Mouse (Mus musculus) hindbrain, embryonic 12.5 days (tissue): ENCODE data around the gene Srxn1. TPM values are rescaled to one million over a fixed set of nuclear protein-coding genes. Genes with fewer than 3 reads are reported as not detected.

Experiments used
- ATAC-seq: fragments of 200-750 bp; cut with Nextera tagmentation; 2 replicates; pipeline ENCODE4 v1.8.0; 2017; ENCODE audit warnings: moderate TSS enrichment; ENCODE audit not compliant: low FRiP score
- H3K27ac ChIP-seq: fragments of 300-500 bp; sonication (generic); 2 replicates; pipeline ENCODE4 v1.5.1; 2016; ENCODE audit warnings: mild to moderate bottlenecking
- H3K27me3 ChIP-seq: fragments of 300-500 bp; sonication (generic); 2 replicates; pipeline ENCODE4 v1.6.1; 2016; ENCODE audit warnings: mild to moderate bottlenecking
- H3K36me3 ChIP-seq: fragments of 300-500 bp; sonication (generic); 2 replicates; pipeline ENCODE4 v1.6.1; 2016; ENCODE audit warnings: mild to moderate bottlenecking
- H3K4me1 ChIP-seq: fragments of 300-500 bp; sonication (generic); 2 replicates; pipeline ENCODE4 v1.6.1; 2016
- H3K4me2 ChIP-seq: fragments of 300-500 bp; sonication (generic); replicated peaks from 2 replicates; pipeline ENCODE4 v1.6.1; 2016; ENCODE audit warnings: mild to moderate bottlenecking
- H3K4me3 ChIP-seq: fragments of 300-500 bp; sonication (generic); 2 replicates; pipeline ENCODE4 v1.5.1; 2016; ENCODE audit warnings: mild to moderate bottlenecking
- H3K9ac ChIP-seq: fragments of 300-500 bp; sonication (generic); 2 replicates; pipeline ENCODE4 v1.6.1; 2016; ENCODE audit warnings: mild to moderate bottlenecking, moderate library complexity
- H3K9me3 ChIP-seq: fragments of 300-500 bp; sonication (generic); replicated peaks from 2 replicates; pipeline ENCODE4 v1.6.1; 2016; ENCODE audit warnings: mild to moderate bottlenecking
- WGBS: fragments of 180-500 bp; shearing (Covaris S2); methylation state at CpG from one replicate; pipeline ENCODE4 v1.1.7; 2016; 5-methylcytosine and 5-hydroxymethylcytosine counted together
- polyA plus RNA-seq: library from polyadenylated mRNA; unstranded; fragments of >200 nt; fragmentation: Nextera tagmentation; extraction: Ambion mirVana; gene quantifications from 2 replicates; pipeline ENCODE4 v1.2.1, GENCODE M21; 2016

Gene Srxn1
- polyA plus RNA-seq, 1 experiment from 2014 or later: 13.8 TPM

DNA sequence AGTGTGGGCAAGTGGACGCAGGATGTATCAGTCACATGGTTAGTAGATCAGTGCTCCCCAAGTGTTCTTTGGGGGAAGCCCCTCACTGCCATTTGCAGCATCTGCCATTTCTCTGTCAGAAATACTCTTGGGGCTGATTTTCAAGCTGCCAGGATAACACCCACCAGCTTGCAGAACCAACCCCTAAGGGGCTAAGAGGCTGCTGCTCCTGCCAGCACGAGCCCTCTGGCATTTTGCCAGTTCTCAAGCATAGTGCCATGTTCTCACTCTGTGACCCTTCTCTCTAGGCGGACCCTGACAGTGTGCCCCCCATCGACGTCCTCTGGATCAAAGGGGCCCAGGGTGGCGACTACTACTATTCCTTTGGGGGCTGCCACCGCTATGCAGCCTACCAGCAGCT lies 3.4 kb downstream of the Srxn1 start:
- Histone ChIP-seq H3K4me2 (no peak overlapping the region), H3K36me3 (0 out of 2 replicates have a peak, but pooled peaks cover 3% of the 10 kb centered on the region), H3K4me1 (peaks cover 23% of the 10 kb centered on the region), H3K9ac (no peak overlapping the region), H3K9me3 (no peaks in the 10 kb centered on the region), H3K4me3 (no peak overlapping the region), H3K27ac (no peak overlapping the region), H3K27me3 (no peaks in the 10 kb centered on the region; the same call in 1 of the 2 replicates)
- WGBS: 64% methylated on average over 7 of the region's 7 CpGs
- no peak for ATAC-seq

DNA sequence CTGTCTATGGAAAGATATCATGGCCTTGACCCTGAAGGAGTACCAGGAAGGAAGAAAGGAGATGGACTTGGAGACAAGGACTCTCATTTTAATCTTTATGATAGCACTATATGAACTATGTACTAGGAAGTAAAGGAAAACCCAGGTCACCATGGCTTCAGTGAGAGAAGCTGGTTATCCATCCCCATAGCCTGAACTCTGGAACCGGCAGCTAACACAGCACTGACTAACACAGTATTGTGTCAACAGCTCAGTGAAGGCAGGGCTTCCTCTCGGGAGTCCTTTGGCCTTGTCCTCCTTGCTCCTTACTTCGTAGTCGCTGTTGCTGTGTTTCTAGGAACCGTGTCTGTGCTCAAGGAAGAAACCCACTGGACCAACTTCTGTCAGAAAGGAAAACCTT lies 4.1 kb downstream of the Srxn1 start:
- no peak for ATAC-seq
- H3K4me3 ChIP-seq: no peak overlapping the region
- 0 out of 2 replicates have a peak, but pooled peaks cover 3% of the 10 kb centered on the region for H3K36me3 ChIP-seq
- no peak overlapping the region for H3K27ac ChIP-seq
- H3K9me3 ChIP-seq: no peaks in the 10 kb centered on the region
- H3K4me1 ChIP-seq: peaks cover 28% of the 10 kb centered on the region
- H3K9ac ChIP-seq: no peak overlapping the region
- H3K4me2 ChIP-seq: no peak overlapping the region
- 88% methylated on average over 5 of the region's 5 CpGs for WGBS
- H3K27me3 ChIP-seq: no peaks in the 10 kb centered on the region; the same call in 1 of the 2 replicates

DNA sequence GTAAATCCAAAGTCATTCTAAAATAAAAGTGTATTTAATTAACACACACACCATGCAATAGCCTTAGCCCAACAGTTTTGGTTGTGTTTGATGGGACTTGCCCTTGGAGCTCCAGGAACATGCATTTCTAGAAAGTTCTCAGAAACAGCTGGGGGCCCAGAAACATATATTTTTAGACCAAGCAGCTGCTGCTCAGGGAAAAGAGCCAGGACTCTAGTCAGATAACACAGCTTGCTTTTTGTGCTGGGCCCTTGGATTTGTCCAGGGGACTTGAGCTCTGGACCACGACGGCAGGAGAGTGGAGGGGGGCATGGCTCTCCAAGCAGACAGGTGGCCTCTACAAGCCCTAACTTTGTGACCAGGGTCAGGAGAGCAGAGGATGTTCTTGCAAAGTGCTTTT lies 6.0 kb downstream of the Srxn1 start:
- WGBS: 62% methylated on average over 2 of the region's 2 CpGs
- 0 out of 2 replicates have a peak, but pooled peaks cover 3% of the 10 kb centered on the region for H3K36me3 ChIP-seq
- H3K4me2 ChIP-seq: no peak overlapping the region
- H3K4me3 ChIP-seq: no peak overlapping the region
- H3K27me3 ChIP-seq: no peaks in the 10 kb centered on the region; the same call in 1 of the 2 replicates
- peaks cover 29% of the 10 kb centered on the region for H3K4me1 ChIP-seq
- ATAC-seq: no peak
- no peaks in the 10 kb centered on the region for H3K9me3 ChIP-seq
- H3K27ac ChIP-seq: no peak overlapping the region
- no peak overlapping the region for H3K9ac ChIP-seq

DNA sequence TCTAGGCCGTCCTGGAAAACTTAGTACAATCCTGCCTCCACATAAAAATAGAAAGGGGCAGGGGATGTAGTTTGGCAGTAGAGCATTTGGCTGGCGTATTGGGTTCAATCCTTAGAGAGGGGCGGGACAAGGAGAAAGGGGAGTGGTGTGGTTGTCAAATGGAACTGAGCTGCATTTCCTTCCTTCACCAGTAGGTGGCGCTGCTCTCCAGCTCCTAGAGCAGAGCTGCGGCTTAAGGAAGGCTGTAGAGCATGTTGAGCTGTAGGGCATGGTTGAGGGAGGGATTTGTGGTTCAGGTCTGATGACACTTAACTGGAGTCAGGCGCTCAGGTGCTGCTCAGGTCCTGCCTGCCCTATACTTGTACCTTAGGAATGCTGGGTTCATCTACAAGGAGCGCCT lies 6.6 kb downstream of the Srxn1 start:
- Histone ChIP-seq H3K36me3 (0 out of 2 replicates have a peak, but pooled peaks cover 3% of the 10 kb centered on the region), H3K4me2 (no peak overlapping the region), H3K27ac (no peak overlapping the region), H3K27me3 (no peaks in the 10 kb centered on the region; the same call in 1 of the 2 replicates), H3K9ac (no peak overlapping the region), H3K4me3 (no peak overlapping the region), H3K9me3 (no peaks in the 10 kb centered on the region), H3K4me1 (peaks cover 26% of the 10 kb centered on the region)
- 7% methylated on average over 7 of the region's 7 CpGs for WGBS
- peak; percentile 77 for ATAC-seq

DNA sequence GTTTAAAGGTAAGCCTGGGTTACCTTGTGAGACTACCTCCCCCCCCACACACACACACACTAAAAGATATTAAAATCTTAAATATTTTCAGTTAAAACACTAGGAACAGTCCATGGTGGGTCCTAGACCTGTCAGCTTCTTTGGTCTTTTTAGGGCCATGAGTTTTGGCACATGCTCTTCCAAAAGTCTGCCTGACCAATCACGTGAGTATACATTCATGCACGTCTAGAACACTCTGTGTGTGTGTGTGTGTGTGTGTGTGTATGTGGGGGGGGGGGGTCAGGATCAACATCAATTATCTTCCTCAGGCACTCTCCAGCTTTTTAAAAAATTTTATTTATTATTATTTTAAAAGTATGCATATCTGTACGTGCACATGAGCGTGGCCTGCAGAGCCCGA lies 7.2 kb downstream of the Srxn1 start:
- 82% methylated on average over 5 of the region's 5 CpGs for WGBS
- 0 out of 2 replicates have a peak, but pooled peaks cover 3% of the 10 kb centered on the region for H3K36me3 ChIP-seq
- H3K27ac ChIP-seq: no peak overlapping the region
- H3K9ac ChIP-seq: no peak overlapping the region
- H3K27me3 ChIP-seq: no peaks in the 10 kb centered on the region; the same call in 1 of the 2 replicates
- no peak overlapping the region for H3K4me2 ChIP-seq
- no peaks in the 10 kb centered on the region for H3K9me3 ChIP-seq
- 0 out of 2 replicates have a peak, but pooled peaks have one; percentile 17 for ATAC-seq
- no peak overlapping the region for H3K4me3 ChIP-seq
- H3K4me1 ChIP-seq: peaks cover 26% of the 10 kb centered on the region

DNA sequence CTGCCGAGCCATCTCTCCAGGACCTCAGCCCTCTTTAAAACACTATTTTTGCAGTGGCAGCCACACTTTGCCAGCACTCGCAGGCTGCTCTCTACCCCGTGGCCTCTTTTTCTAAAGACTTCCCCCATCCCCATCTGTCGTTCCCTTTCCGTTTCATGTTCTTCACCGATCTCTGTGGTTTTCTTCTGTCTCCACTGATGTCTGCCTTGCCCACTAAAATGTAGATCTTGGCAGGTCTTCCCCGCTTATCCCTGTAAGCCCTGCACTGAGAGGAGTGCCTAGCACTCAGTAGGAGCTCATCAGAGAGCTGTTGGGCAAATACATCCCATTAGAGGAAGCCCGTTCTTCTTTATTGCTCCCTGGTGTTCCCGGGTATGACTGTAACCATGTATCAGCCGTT lies 7.7 kb downstream of the Srxn1 start:
- H3K4me3 ChIP-seq: no peak overlapping the region
- peaks cover 26% of the 10 kb centered on the region for H3K4me1 ChIP-seq
- no peak for ATAC-seq
- H3K9me3 ChIP-seq: no peaks in the 10 kb centered on the region
- H3K4me2 ChIP-seq: no peak overlapping the region
- WGBS: 57% methylated on average over 10 of the region's 10 CpGs
- H3K27me3 ChIP-seq: no peaks in the 10 kb centered on the region; the same call in 1 of the 2 replicates
- 0 out of 2 replicates have a peak, but pooled peaks cover 3% of the 10 kb centered on the region for H3K36me3 ChIP-seq
- H3K27ac ChIP-seq: no peak overlapping the region
- no peak overlapping the region for H3K9ac ChIP-seq

DNA sequence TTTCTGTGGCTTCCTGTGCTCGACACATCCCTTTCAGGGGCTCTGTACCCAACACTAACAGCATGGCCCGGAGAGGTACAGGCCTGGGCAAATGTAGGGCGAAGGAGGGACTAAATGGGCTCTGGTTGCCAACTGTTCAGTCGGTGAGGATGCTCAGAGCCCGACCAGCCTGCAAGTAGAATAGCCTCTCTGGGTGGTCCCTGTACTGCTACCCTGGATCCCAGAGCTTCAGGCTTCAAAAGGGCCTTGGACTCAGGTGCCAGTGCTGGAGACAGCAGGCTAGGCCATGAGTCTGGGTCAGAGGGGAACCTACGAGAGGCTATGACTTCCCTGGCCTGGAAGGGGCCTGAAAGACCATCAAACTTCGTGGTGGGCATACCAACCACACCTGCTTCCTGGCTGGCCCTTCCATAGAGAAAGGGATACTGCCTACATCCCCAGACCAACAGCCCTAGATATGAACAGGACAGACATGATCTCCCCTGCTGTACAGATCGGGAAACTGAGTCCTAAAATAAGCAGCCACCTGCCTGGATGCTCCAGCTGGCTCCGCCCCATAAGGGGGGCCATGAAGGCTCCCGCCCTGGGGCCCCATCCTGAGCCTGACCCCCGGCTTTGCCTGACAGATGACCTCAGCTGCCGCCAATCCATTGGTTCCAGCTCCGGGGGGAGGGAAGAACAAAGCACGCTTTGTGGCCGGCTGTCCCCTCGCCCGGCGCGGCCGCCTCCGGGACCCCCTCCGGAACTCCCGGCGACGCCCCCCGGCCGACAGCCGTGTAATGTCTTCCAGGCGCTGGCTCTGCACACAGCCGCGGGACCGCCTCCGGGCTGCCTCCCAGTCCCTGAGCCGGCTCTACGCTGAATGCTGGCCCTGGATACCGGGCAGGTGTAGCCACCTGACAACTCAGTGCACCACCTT lies 9.0 kb downstream of the Srxn1 start:
- Histone ChIP-seq H3K9ac (peak overlapping the region; percentile 36; the same call in 1 of the 2 replicates), H3K4me3 (peak overlapping the region; percentile 15), H3K4me1 (peaks cover 26% of the 10 kb centered on the region), H3K36me3 (0 out of 2 replicates have a peak, but pooled peaks cover 3% of the 10 kb centered on the region), H3K4me2 (peak overlapping the region; percentile 51), H3K27me3 (no peaks in the 10 kb centered on the region; the same call in 1 of the 2 replicates), H3K27ac (peak overlapping the region; percentile 48; the same call in 1 of the 2 replicates), H3K9me3 (no peaks in the 10 kb centered on the region)
- ATAC-seq: peak; percentile 77
- whole genome bisulfite sequencing: 8% methylated on average over 36 of the region's 36 CpGs

DNA sequence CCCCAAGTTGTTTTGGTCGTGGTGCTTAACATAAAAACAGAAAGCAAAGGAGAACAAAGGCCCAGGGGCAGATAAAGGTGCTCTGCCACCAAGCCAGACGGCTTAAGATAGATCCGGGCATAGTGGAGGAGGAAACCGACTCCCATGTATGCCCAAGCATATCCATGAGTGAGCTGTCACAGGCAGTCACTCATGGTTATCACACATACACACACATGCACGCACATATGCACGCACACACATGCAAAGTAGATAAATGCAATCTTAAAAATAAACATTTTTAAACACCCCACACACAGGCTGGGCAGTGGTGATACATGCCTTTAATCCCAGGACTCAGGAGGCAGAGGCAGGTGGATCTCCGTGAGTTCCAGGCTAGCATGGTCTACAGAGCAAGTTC lies 12.4 kb downstream of the Srxn1 start:
- Histone ChIP-seq H3K9me3 (no peaks in the 10 kb centered on the region), H3K4me1 (peaks cover 41% of the 10 kb centered on the region), H3K27me3 (peaks cover 2% of the 10 kb centered on the region; the same call in 1 of the 2 replicates), H3K4me3 (no peak overlapping the region), H3K9ac (no peak overlapping the region), H3K4me2 (no peak overlapping the region), H3K36me3 (no peaks in the 10 kb centered on the region), H3K27ac (no peak overlapping the region)
- no peak for ATAC-seq
- WGBS: 87% methylated on average over 7 of the region's 7 CpGs

DNA sequence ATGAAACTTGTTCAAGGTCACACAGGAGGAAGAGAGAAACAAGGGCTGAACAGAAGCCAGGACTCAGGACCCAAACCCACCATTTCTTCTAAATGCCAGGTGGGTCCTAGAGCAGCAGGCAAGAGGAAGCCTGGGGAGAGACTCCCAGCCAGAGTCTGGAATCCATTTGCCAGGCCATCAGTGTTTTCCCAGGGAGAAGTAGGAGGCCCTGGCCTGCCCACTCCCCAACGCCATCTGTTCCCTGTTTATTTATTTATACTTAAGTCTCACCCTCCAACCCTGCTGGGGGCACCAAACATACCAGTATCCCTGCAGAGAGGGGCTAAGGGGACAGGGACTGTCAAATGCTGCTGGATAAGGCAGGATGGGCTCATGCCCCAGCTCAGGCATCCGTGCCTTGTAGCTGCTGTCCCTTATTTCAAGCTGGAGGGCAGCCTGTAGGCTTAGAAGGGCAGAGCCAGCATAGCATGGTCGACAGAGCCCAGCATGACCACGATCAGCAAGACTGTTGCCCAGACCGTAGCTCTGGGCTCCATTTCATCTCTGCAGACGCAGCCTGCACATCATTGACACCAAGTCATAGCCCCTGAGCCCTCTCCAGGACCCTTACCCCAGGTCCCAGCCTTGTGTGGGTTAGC lies 14.0 kb downstream of the Srxn1 start:
- no peak for ATAC-seq
- H3K9ac ChIP-seq: no peak overlapping the region
- no peak overlapping the region for H3K4me2 ChIP-seq
- no peak overlapping the region for H3K27ac ChIP-seq
- WGBS: 34% methylated on average over 6 of the region's 6 CpGs
- H3K4me3 ChIP-seq: no peak overlapping the region
- H3K27me3 ChIP-seq: peaks cover 2% of the 10 kb centered on the region; the same call in 1 of the 2 replicates
- H3K4me1 ChIP-seq: peaks cover 32% of the 10 kb centered on the region
- H3K9me3 ChIP-seq: no peaks in the 10 kb centered on the region
- H3K36me3 ChIP-seq: no peaks in the 10 kb centered on the region

DNA sequence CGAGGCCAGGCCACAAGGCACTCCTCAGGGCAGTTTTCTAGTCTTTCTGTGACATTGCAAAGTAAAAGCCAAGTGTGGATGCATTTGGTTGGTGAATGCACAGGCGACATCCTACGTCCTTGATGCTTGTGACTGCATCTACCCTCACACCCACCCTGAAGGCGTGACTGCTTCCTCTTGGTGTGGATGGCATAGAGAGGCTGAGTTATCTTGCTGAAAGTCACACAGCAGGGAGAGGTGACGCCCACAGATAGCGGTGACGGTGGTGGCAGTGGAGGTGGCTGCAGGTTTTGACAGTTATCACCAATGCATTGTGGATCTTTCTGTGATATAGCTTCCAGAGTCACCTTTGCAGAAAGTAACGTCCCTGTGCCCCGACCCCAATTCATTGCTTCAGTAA lies 17.6 kb downstream of the Srxn1 start:
- Histone ChIP-seq H3K36me3 (no peaks in the 10 kb centered on the region), H3K9ac (no peak overlapping the region), H3K4me2 (no peak overlapping the region), H3K27ac (no peak overlapping the region), H3K4me3 (no peak overlapping the region), H3K9me3 (no peaks in the 10 kb centered on the region), H3K4me1 (peaks cover 20% of the 10 kb centered on the region), H3K27me3 (0 out of 2 replicates have a peak, but pooled peaks cover 5% of the 10 kb centered on the region)
- WGBS: 69% methylated on average over 9 of the region's 9 CpGs
- no peak for ATAC-seq

DNA sequence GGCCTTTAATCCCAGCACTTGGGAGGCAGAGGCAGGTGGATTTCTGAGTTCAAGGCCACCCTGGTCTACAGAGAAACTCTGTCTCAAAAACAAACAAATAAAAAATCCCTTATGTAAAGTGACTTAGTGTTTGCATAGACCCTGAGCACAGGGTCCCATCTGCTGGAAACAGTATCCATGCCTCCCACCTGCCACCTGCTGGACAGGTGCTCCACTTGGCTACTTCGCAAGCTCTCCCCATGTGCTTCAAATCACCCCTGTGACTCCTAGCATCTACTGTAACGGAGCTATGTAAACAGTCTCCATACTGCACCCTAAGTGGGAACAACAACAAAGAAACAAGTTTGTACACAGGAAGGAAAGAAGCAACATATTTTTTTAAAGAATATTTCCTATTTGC lies 23.3 kb downstream of the Srxn1 start:
- 69% methylated on average over 2 of the region's 2 CpGs for WGBS
- Histone ChIP-seq H3K36me3 (no peaks in the 10 kb centered on the region), H3K4me3 (no peak overlapping the region), H3K4me1 (no peaks in the 10 kb centered on the region), H3K27ac (no peak overlapping the region), H3K27me3 (0 out of 2 replicates have a peak, but pooled peaks cover 3% of the 10 kb centered on the region), H3K9ac (no peak overlapping the region), H3K4me2 (no peak overlapping the region), H3K9me3 (no peaks in the 10 kb centered on the region)
- no peak for ATAC-seq

DNA sequence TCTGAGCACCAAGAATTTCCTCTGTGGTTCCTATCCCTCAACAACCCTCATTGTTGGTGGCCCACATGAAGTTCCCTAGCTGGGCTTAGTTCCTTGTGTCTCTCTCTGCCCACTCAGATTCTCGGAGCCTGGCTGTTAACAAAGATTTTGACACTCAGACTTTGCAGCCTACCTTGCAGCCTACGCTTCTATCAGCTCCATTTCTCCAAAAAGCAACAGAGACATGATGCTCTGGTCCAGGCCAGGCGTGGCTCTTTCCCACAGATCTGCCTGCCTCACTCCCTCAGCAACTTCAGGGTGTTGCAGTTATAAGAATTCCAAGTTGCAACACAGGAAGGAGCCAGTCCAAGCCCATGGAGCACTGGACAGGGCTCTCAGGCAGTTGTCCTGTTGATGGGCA lies 24.5 kb downstream of the Srxn1 start:
- Histone ChIP-seq H3K9ac (no peak overlapping the region), H3K27me3 (0 out of 2 replicates have a peak, but pooled peaks cover 3% of the 10 kb centered on the region), H3K27ac (no peak overlapping the region), H3K4me3 (no peak overlapping the region), H3K4me1 (no peaks in the 10 kb centered on the region), H3K4me2 (no peak overlapping the region), H3K36me3 (no peaks in the 10 kb centered on the region), H3K9me3 (no peaks in the 10 kb centered on the region)
- 81% methylated on average over 3 of the region's 3 CpGs for WGBS
- no peak for ATAC-seq
